Mouse (Mus musculus) hindbrain, embryonic 14.5 days (tissue): Measurements from ENCODE around the gene Pla2g7. TPM values are rescaled to one million over a fixed set of nuclear protein-coding genes. Genes with fewer than 3 reads are reported as not detected.
A peak's percentile ranks its signal among the peaks of the same experiment; 100 is the strongest.

ENCODE experiments used
- ATAC-seq: fragments of 200-750 bp; cut with Nextera tagmentation; 2 replicates; pipeline ENCODE4 v1.8.0; 2017; ENCODE audit warnings: moderate number of reproducible peaks, mild to moderate bottlenecking, moderate TSS enrichment, moderate library complexity; ENCODE audit not compliant: low FRiP score
- DNase-seq: peaks from one replicate; pipeline ENCODE4 v3.0.0-alpha.2; 2015; ENCODE audit warnings: low spot score
- H3K27ac ChIP-seq: fragments of 300-500 bp; sonication (generic); 2 replicates; pipeline ENCODE4 v1.5.1; 2014; ENCODE audit warnings: mild to moderate bottlenecking, moderate library complexity
- H3K27me3 ChIP-seq: fragments of 300-500 bp; sonication (generic); 2 replicates; pipeline ENCODE4 v1.6.1; 2014; ENCODE audit warnings: mild to moderate bottlenecking, low read length, mixed read lengths; ENCODE audit not compliant: control insufficient read depth, insufficient read depth
- H3K36me3 ChIP-seq: fragments of 300-500 bp; sonication (generic); replicated peaks from 2 replicates; pipeline ENCODE4 v1.6.1; 2014; ENCODE audit not compliant: control insufficient read depth, insufficient read depth
- H3K4me1 ChIP-seq: fragments of 300-500 bp; sonication (generic); replicated peaks from 2 replicates; pipeline ENCODE4 v1.6.1; 2014; ENCODE audit warnings: antibody characterized with exemption, low read length, mixed read lengths; ENCODE audit not compliant: control insufficient read depth, insufficient read depth
- H3K4me2 ChIP-seq: fragments of 300-500 bp; sonication (generic); replicated peaks from 2 replicates; pipeline ENCODE4 v1.6.1; 2014; ENCODE audit warnings: mild to moderate bottlenecking, moderate library complexity
- H3K4me3 ChIP-seq: fragments of 300-500 bp; sonication (generic); replicated peaks from 2 replicates; pipeline ENCODE4 v1.5.1; 2014; ENCODE audit warnings: mild to moderate bottlenecking, low read length
- H3K9ac ChIP-seq: fragments of 300-500 bp; sonication (generic); 2 replicates; pipeline ENCODE4 v1.6.1; 2014
- H3K9me3 ChIP-seq: fragments of 300-500 bp; sonication (generic); 2 replicates; pipeline ENCODE4 v1.6.1; 2016; ENCODE audit warnings: low read length; ENCODE audit not compliant: control insufficient read depth
- WGBS: fragments of 180-500 bp; shearing (Covaris S2); extraction: QIAGEN DNeasy Blood & Tissue Kit; methylation state at CpG from one replicate; pipeline ENCODE4 v1.1.7; 2014; 5-methylcytosine and 5-hydroxymethylcytosine counted together
- polyA plus RNA-seq: library from polyadenylated mRNA; unstranded; fragments of >200 nt; fragmentation: Nextera tagmentation; extraction: Ambion mirVana; gene quantifications from 2 replicates; pipeline ENCODE4 v1.2.1, GENCODE M21; 2014

The Pla2g7 gene
- polyA plus RNA-seq, 1 experiment from 2014 or later, result 105 TPM

GRCm38 (mm10) chr17:43629496-43630426 lies 61.9 kb downstream of the Pla2g7 start, which contains the start of gene Tdrd6:
TSS of gene Tdrd6 (minus strand) at chr17:43630299.
- DNase-seq (peak; percentile 32), ATAC-seq (peak; percentile 67)
- Histone ChIP-seq H3K9ac (peak within 1 kb of the TSS; percentile 59), H3K36me3 (no peaks in the 10 kb centered on the region), H3K4me3 (peak within 1 kb of the TSS; percentile 45), H3K4me2 (peak within 1 kb of the TSS; percentile 85), H3K27me3 (peaks cover 40% of the 10 kb centered on the region), H3K27ac (no peak within 1 kb of the TSS), H3K9me3 (no peaks in the 10 kb centered on the region), H3K4me1 (peaks cover 10% of the 10 kb centered on the region; the same call in 1 of the 2 replicates)
- 3% methylated on average over 82 of the region's 83 CpGs for WGBS

DNA sequence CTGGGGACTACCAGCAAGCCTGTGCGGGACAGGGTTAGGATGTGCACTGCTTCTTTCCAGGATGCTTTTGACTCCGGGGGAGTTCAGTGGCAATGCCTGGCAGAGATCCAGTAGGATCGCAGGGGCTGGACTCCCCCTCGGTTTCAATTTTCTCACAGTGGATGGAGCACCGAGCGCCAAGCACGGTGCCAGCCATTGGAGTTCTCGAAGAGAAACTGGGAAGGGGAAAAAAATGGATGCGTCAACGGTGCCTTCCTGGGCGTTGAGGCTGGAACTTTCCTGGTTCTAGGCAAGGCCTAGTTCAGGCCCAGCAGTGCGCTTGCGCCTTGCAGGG lies 62.5 kb downstream of the Pla2g7 start:
- peak overlapping the region; percentile 45 for H3K4me3 ChIP-seq
- no peaks in the 10 kb centered on the region for H3K9me3 ChIP-seq
- ATAC-seq (peak; percentile 50), DNase-seq (no peak)
- peaks cover 10% of the 10 kb centered on the region; the same call in 1 of the 2 replicates for H3K4me1 ChIP-seq
- H3K36me3 ChIP-seq, result no peaks in the 10 kb centered on the region
- no peak overlapping the region for H3K27ac ChIP-seq
- no peak overlapping the region for H3K9ac ChIP-seq
- peaks cover 40% of the 10 kb centered on the region for H3K27me3 ChIP-seq
- WGBS, result 47% methylated on average over 13 of the region's 13 CpGs
- peak overlapping the region; percentile 85 for H3K4me2 ChIP-seq

DNA sequence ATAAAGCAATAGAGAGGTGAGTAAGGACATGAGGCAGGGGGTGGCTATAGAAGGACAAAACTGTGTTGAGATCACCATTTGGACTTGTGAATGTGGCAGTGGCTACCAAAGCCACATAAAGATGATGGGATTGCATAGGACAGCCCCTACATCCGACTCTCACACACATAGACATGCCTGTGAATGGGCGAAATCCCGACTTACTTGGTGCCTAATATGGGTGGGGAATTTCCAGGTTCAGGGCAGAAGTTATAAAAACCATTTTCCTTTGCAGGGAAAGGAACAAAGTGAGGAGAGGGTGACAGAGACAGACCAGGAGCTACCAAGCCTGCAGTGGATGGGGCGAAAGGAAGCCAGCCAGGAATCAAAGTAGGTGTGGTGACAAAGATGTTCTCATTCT lies 69.2 kb downstream of the Pla2g7 start:
- no peak overlapping the region for H3K4me3 ChIP-seq
- DNase-seq, result no peak

GRCm38 (mm10) chr17:43640825-43641224 lies 72.9 kb downstream of the Pla2g7 start:
- 83% methylated on average over 1 of the region's 1 CpGs for WGBS
- no peaks in the 10 kb centered on the region for H3K4me1 ChIP-seq
- H3K4me3 ChIP-seq, result no peak overlapping the region
- no peak overlapping the region for H3K27ac ChIP-seq
- no peak overlapping the region for H3K4me2 ChIP-seq
- H3K27me3 ChIP-seq, result no peaks in the 10 kb centered on the region
- no peak overlapping the region for H3K9ac ChIP-seq
- ATAC-seq (no peak), DNase-seq (no peak)
- H3K9me3 ChIP-seq, result peaks cover 9% of the 10 kb centered on the region
- peaks cover 45% of the 10 kb centered on the region for H3K36me3 ChIP-seq

More for the DNA sequence above, 69.2 kb downstream of the Pla2g7 start:
- 95% methylated on average over 4 of the region's 4 CpGs for WGBS
- Histone ChIP-seq H3K4me2 (no peak overlapping the region), H3K9ac (no peak overlapping the region), H3K4me1 (no peaks in the 10 kb centered on the region), H3K9me3 (peaks cover 9% of the 10 kb centered on the region), H3K36me3 (peaks cover 10% of the 10 kb centered on the region), H3K27me3 (no peaks in the 10 kb centered on the region), H3K27ac (no peak overlapping the region)
- no peak for ATAC-seq

DNA sequence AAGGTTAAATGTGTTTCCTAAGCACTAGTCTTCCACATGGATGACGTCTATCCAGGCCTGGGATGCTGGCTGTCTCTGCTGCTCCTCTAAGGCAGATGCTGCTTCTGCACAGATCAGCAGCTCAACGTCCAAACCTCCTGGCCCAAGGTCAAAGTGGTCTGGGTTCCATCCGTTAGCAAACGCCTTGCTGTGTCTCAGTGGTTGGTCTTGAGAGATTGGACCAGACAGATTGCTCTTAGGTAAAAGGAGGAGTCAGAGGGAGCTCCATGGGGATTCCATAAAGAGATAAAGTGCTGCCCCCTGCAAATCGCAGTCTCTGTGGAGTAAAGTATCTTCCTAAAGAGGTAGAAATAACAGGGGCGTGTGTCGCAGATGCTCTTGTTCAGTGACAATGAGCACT lies 75.3 kb downstream of the Pla2g7 start:
- Histone ChIP-seq H3K9me3 (0 out of 2 replicates have a peak, but pooled peaks cover 3% of the 10 kb centered on the region), H3K4me3 (no peak overlapping the region), H3K36me3 (peaks cover 67% of the 10 kb centered on the region), H3K4me2 (no peak overlapping the region), H3K27me3 (no peaks in the 10 kb centered on the region), H3K9ac (no peak overlapping the region), H3K4me1 (no peaks in the 10 kb centered on the region), H3K27ac (no peak overlapping the region)
- ATAC-seq (no peak), DNase-seq (no peak)
- WGBS, result 81% methylated on average over 7 of the region's 7 CpGs

- no peak overlapping the region for H3K4me2 ChIP-seq
- WGBS, result 88% methylated on average over 7 of the region's 7 CpGs
- H3K36me3 ChIP-seq, result peaks cover 79% of the 10 kb centered on the region
- DNase-seq (no peak), ATAC-seq (no peak)
- H3K9ac ChIP-seq, result no peak overlapping the region
- no peak overlapping the region for H3K4me3 ChIP-seq
- H3K27ac ChIP-seq, result no peak overlapping the region
- H3K9me3 ChIP-seq, result 0 out of 2 replicates have a peak, but pooled peaks cover 3% of the 10 kb centered on the region
- H3K4me1 ChIP-seq, result no peaks in the 10 kb centered on the region
- no peaks in the 10 kb centered on the region for H3K27me3 ChIP-seq
Observed at GRCm38 (mm10) chr17:43644375-43644774, 76.5 kb downstream of the Pla2g7 start.

- Histone ChIP-seq H3K27ac (no peak overlapping the region), H3K9me3 (0 out of 2 replicates have a peak, but pooled peaks cover 3% of the 10 kb centered on the region), H3K4me2 (no peak overlapping the region), H3K4me3 (no peak overlapping the region), H3K27me3 (no peaks in the 10 kb centered on the region), H3K9ac (no peak overlapping the region), H3K36me3 (peaks cover 86% of the 10 kb centered on the region), H3K4me1 (no peaks in the 10 kb centered on the region)
- whole genome bisulfite sequencing, result 90% methylated on average over 3 of the region's 3 CpGs
- DNase-seq, result no peak
- ATAC-seq, result no peak
Observed at GRCm38 (mm10) chr17:43645136-43645535, 77.2 kb downstream of the Pla2g7 start.

DNA sequence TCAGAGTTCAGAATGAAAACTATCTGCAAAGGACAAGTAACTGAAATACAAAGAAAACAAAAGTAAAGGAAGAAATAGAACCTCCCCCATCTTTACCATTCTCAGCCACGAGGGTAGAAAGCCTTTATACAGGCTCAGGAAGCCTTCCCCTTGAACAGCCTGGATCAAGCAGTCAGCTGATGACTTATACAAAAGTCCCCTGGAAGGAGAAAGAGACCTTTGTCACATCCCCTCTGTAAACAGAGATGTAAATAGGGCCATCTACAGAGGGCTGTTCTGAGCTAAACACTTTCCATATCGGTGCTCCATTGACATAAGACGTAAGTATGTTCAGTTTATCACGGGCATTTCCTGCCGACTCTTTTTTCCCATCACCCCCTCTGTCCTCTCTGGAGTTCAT lies 79.0 kb downstream of the Pla2g7 start:
- no peak overlapping the region for H3K27ac ChIP-seq
- DNase-seq (no peak), ATAC-seq (no peak; the same call in 1 of the 2 replicates)
- no peaks in the 10 kb centered on the region for H3K9me3 ChIP-seq
- no peak overlapping the region for H3K4me3 ChIP-seq
- peaks cover 96% of the 10 kb centered on the region for H3K36me3 ChIP-seq
- H3K9ac ChIP-seq, result no peak overlapping the region
- no peaks in the 10 kb centered on the region for H3K4me1 ChIP-seq
- H3K27me3 ChIP-seq, result no peaks in the 10 kb centered on the region
- WGBS, result 47% methylated on average over 5 of the region's 5 CpGs
- no peak overlapping the region for H3K4me2 ChIP-seq

DNA sequence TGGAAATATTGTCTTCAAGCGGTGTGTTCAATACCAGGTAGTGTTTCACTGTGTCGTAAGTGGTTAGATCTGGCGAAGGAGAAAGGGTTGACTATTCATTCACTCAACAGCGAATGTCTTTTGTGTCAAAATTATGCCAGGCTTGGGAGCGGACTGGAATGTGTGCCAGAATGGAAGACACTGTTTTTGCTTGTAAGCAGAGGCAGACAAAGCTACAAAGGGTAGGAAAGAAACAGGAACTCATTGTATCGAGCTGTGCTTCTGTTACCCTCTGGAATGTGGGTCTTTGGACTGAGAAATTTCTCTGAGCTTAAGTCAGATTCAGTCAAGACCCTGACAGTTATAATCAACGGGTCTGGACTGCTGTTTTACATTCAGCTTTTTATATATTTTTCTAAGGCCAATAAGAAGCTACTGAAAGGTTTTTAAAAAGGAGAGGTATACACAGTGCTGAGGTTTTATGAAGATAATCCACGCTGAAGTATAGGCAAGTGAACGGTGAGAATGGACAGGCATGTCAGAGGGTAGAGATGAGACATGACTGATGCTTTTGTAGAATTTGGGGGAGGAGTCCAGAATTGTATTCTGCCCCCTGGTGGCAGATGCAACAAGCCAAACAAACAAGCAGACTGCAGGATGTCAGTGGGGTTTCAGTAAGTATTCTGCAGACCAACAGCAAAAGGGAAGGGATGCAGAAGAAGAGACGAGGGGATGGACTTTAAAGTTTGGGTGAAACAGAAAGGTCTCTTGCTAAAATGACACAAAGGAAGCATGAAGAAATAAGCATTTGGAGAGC lies 81.9 kb downstream of the Pla2g7 start:
- H3K36me3 ChIP-seq, result peaks cover 96% of the 10 kb centered on the region
- WGBS, result 74% methylated on average over 10 of the region's 10 CpGs

More for the DNA sequence above, 81.9 kb downstream of the Pla2g7 start:
- DNase-seq (no peak), ATAC-seq (no peak)
- H3K4me1 ChIP-seq, result no peaks in the 10 kb centered on the region
- no peaks in the 10 kb centered on the region for H3K27me3 ChIP-seq
- no peak overlapping the region for H3K27ac ChIP-seq
- H3K9ac ChIP-seq, result no peak overlapping the region
- no peaks in the 10 kb centered on the region for H3K9me3 ChIP-seq
- H3K4me3 ChIP-seq, result no peak overlapping the region
- no peak overlapping the region for H3K4me2 ChIP-seq
